8 mouse cellular contexts compared by ENCODE assay signal in genomic region chr9:14750901-14751502, GRCm38 (mm10). TPM values are rescaled to one million over a fixed set of nuclear protein-coding genes. Genes with fewer than 3 reads are reported as not detected.
DNase-seq lines count a peak whose midpoint lies in the region; ATAC-seq and TF ChIP-seq lines count a peak whose summit lies in the region.

No protein-coding gene starts in this region.

- no peak for TF ChIP-seq CTCF in hindbrain, postnatal 0 days (IDR thresholded peaks at IDR 0.05; ENCODE audit: low read depth)

- H3K9ac ChIP-seq in embryonic facial prominence, embryonic 15.5 days, result peak overlapping the region; percentile 54
- H3K9ac ChIP-seq in hindbrain, postnatal 0 days (replicated peaks; ENCODE audit: low read length), result peak overlapping the region; percentile 57

- no peaks in the 10 kb centered on the region for H3K36me3 ChIP-seq in embryonic facial prominence, embryonic 15.5 days
- H3K36me3 ChIP-seq in hindbrain, postnatal 0 days (ENCODE audit: insufficient read depth, low read length), result no peaks in the 10 kb centered on the region
- no peaks in the 10 kb centered on the region for H3K36me3 ChIP-seq in midbrain, embryonic 10.5 days

- H3K4me3 ChIP-seq in embryonic facial prominence, embryonic 15.5 days (replicated peaks), result peak overlapping the region; percentile 57
- peak overlapping the region; percentile 45 for H3K4me3 ChIP-seq in hindbrain, postnatal 0 days (ENCODE audit: low read length)
- peak overlapping the region; percentile 70 for H3K4me3 ChIP-seq in midbrain, embryonic 10.5 days

- H3K9me3 ChIP-seq in embryonic facial prominence, embryonic 15.5 days (replicated peaks), result no peaks in the 10 kb centered on the region
- H3K9me3 ChIP-seq in hindbrain, postnatal 0 days (ENCODE audit: low read length), result no peaks in the 10 kb centered on the region
- H3K9me3 ChIP-seq in midbrain, embryonic 10.5 days (replicated peaks), result no peaks in the 10 kb centered on the region

- H3K27ac ChIP-seq in embryonic facial prominence, embryonic 15.5 days (replicated peaks), result no peak overlapping the region
- no peak overlapping the region for H3K27ac ChIP-seq in hindbrain, postnatal 0 days
- H3K27ac ChIP-seq in midbrain, embryonic 10.5 days (replicated peaks), result peak overlapping the region; percentile 82

- H3K27me3 ChIP-seq in embryonic facial prominence, embryonic 15.5 days, result 0 out of 2 replicates have a peak, but pooled peaks cover 6% of the 10 kb centered on the region
- H3K27me3 ChIP-seq in hindbrain, postnatal 0 days (ENCODE audit: insufficient read depth, low read length), result no peaks in the 10 kb centered on the region
- peaks cover 50% of the 10 kb centered on the region for H3K27me3 ChIP-seq in midbrain, embryonic 10.5 days (ENCODE audit: low read depth, poor library complexity, severe bottlenecking)

- peak; percentile 22 to 41 for DNase-seq in lung, adult 18-20 months
- DNase-seq in lung, postnatal 25 days (ENCODE audit: low spot score), result no peak
- DNase-seq in hindbrain, postnatal 0 days (ENCODE audit: low spot score), result peak; percentile 30
- DNase-seq in midbrain, embryonic 10.5 days (ENCODE audit: low spot score), result no peak
- no peak for DNase-seq in layer of hippocampus, adult 8-10 months (ENCODE audit: low spot score in 2 of 2)
- no peak for DNase-seq in right cerebral cortex, postnatal 25 days
- DNase-seq in cerebellum, postnatal 36 days, result no peak

- H3K4me2 ChIP-seq in embryonic facial prominence, embryonic 15.5 days (replicated peaks), result peak overlapping the region; percentile 96
- peak overlapping the region; percentile 88 for H3K4me2 ChIP-seq in hindbrain, postnatal 0 days (ENCODE audit: low read depth, low read length)

- ATAC-seq in embryonic facial prominence, embryonic 15.5 days (ENCODE audit: insufficient number of reproducible peaks, low FRiP score, low TSS enrichment, low read depth), result no peak
- peak; percentile 33; the same call in 1 of the 2 replicates for ATAC-seq in hindbrain, postnatal 0 days

- H3K4me1 ChIP-seq in embryonic facial prominence, embryonic 15.5 days, result peaks cover 18% of the 10 kb centered on the region
- H3K4me1 ChIP-seq in hindbrain, postnatal 0 days (ENCODE audit: insufficient read depth, low read length), result peaks cover 10% of the 10 kb centered on the region; the same call in 1 of the 2 replicates
- H3K4me1 ChIP-seq in midbrain, embryonic 10.5 days, result peaks cover 16% of the 10 kb centered on the region

- WGBS in embryonic facial prominence, embryonic 15.5 days, result 62% methylated on average over 42 of the region's 42 CpGs
- WGBS in hindbrain, postnatal 0 days, result 56% methylated on average over 42 of the region's 42 CpGs
- WGBS in midbrain, embryonic 10.5 days, result 60% methylated on average over 42 of the region's 42 CpGs

RNA-seq across cellular contexts. Expression of gene Fut4, which starts 1.2 kb away (rescaled TPM):
- polyA plus RNA-seq in embryonic facial prominence, embryonic 15.5 days (2015; fragmentation: Nextera tagmentation; extraction: Ambion mirVana), result 2.1 and 2.4 TPM in 2 replicates
- 1.5 and 2.8 TPM in 2 replicates for total RNA-seq in hindbrain, postnatal 0 days (2014; rRNA removed)
- polyA plus RNA-seq in hindbrain, postnatal 0 days (2015; fragmentation: Nextera tagmentation; extraction: Ambion mirVana), result 0.53 TPM in 2 replicates
- 1.8 and 2.0 TPM in 2 replicates for polyA plus RNA-seq in midbrain, embryonic 10.5 days (2016; fragmentation: Nextera tagmentation; extraction: Ambion mirVana)
- under 1 TPM; 0.10 to 0.41 (median 0.17) TPM for total RNA-seq in layer of hippocampus, adult 8-10 months (2022)

RNA-seq across cellular contexts. Expression of gene Piwil4, which starts 10.5 kb away (rescaled TPM):
- 0.08 and 0.11 TPM in 2 replicates for polyA plus RNA-seq in embryonic facial prominence, embryonic 15.5 days (2015; fragmentation: Nextera tagmentation; extraction: Ambion mirVana)
- 0.36 and 0.42 TPM in 2 replicates for total RNA-seq in hindbrain, postnatal 0 days (2014; rRNA removed)
- polyA plus RNA-seq in hindbrain, postnatal 0 days (2015; fragmentation: Nextera tagmentation; extraction: Ambion mirVana), result 0.48 and 0.66 TPM in 2 replicates
- 0.04 and 0.11 TPM in 2 replicates for polyA plus RNA-seq in midbrain, embryonic 10.5 days (2016; fragmentation: Nextera tagmentation; extraction: Ambion mirVana)
- not detected for total RNA-seq in layer of hippocampus, adult 8-10 months (2022)

RNA-seq across cellular contexts. Expression of gene 1700012B09Rik, which starts 19.8 kb away (rescaled TPM):
- polyA plus RNA-seq in embryonic facial prominence, embryonic 15.5 days (2015; fragmentation: Nextera tagmentation; extraction: Ambion mirVana), result 9.0 and 18.5 TPM in 2 replicates
- total RNA-seq in hindbrain, postnatal 0 days (2014; rRNA removed), result 0.42 and 2.3 TPM in 2 replicates
- polyA plus RNA-seq in hindbrain, postnatal 0 days (2015; fragmentation: Nextera tagmentation; extraction: Ambion mirVana), result 4.0 and 5.0 TPM in 2 replicates
- 0.38 TPM in 1 of 2 replicates, not detected in the other for polyA plus RNA-seq in midbrain, embryonic 10.5 days (2016; fragmentation: Nextera tagmentation; extraction: Ambion mirVana)
- 1 to 10 TPM in 1 of 4 experiments, under 1 TPM in 2, not detected in 1; 0.77 to 1.6 (median 0.83) TPM for total RNA-seq in layer of hippocampus, adult 8-10 months (2022)

RNA-seq across cellular contexts. Expression of gene Mre11a, which starts 33.5 kb away (rescaled TPM):
- polyA plus RNA-seq in embryonic facial prominence, embryonic 15.5 days (2015; fragmentation: Nextera tagmentation; extraction: Ambion mirVana), result 21.5 and 22.4 TPM in 2 replicates
- total RNA-seq in hindbrain, postnatal 0 days (2014; rRNA removed), result 6.1 and 6.9 TPM in 2 replicates
- polyA plus RNA-seq in hindbrain, postnatal 0 days (2015; fragmentation: Nextera tagmentation; extraction: Ambion mirVana), result 8.9 and 9.6 TPM in 2 replicates
- 34.1 and 38.6 TPM in 2 replicates for polyA plus RNA-seq in midbrain, embryonic 10.5 days (2016; fragmentation: Nextera tagmentation; extraction: Ambion mirVana)
- 10 to 100 TPM; 12.2 to 21.4 (median 15.8) TPM for total RNA-seq in layer of hippocampus, adult 8-10 months (2022)

RNA-seq across cellular contexts. Expression of gene Ankrd49, which starts 33.7 kb away (rescaled TPM):
- 40.6 and 42.8 TPM in 2 replicates for polyA plus RNA-seq in embryonic facial prominence, embryonic 15.5 days (2015; fragmentation: Nextera tagmentation; extraction: Ambion mirVana)
- 10.8 and 11.8 TPM in 2 replicates for total RNA-seq in hindbrain, postnatal 0 days (2014; rRNA removed)
- 24.5 and 24.8 TPM in 2 replicates for polyA plus RNA-seq in hindbrain, postnatal 0 days (2015; fragmentation: Nextera tagmentation; extraction: Ambion mirVana)
- 56.6 and 57.7 TPM in 2 replicates for polyA plus RNA-seq in midbrain, embryonic 10.5 days (2016; fragmentation: Nextera tagmentation; extraction: Ambion mirVana)
- total RNA-seq in layer of hippocampus, adult 8-10 months (2022), result 10 to 100 TPM; 11.9 to 17.2 (median 13.0) TPM

Comparison
In these comparisons a context has a peak if more than half of its experiments do, and no peak if none do; other contexts are left out.
1. DNase-seq: peak in lung, adult 18-20 months (2 of 2) and hindbrain, postnatal 0 days (single experiment); none in lung, postnatal 25 days (single experiment), midbrain, embryonic 10.5 days (single experiment), layer of hippocampus, adult 8-10 months (0 of 2), right cerebral cortex, postnatal 25 days (single experiment) and cerebellum, postnatal 36 days (0 of 2).
2. Peak in every context shown above with its lines, with median percentiles within 50 percentile points of each other: H3K4me3 ChIP-seq.